Mouse (Mus musculus) mature B cell (primary cell): Measurements from ENCODE around the gene Hoxc11.

Experiments
- in situ Hi-C: fragments of 300-500 bp; cut with MboI; formaldehyde crosslinking; loops from 2 replicates; pipeline ENCODE4 v1.14.3; 2019

The Hoxc11 gene

DNA sequence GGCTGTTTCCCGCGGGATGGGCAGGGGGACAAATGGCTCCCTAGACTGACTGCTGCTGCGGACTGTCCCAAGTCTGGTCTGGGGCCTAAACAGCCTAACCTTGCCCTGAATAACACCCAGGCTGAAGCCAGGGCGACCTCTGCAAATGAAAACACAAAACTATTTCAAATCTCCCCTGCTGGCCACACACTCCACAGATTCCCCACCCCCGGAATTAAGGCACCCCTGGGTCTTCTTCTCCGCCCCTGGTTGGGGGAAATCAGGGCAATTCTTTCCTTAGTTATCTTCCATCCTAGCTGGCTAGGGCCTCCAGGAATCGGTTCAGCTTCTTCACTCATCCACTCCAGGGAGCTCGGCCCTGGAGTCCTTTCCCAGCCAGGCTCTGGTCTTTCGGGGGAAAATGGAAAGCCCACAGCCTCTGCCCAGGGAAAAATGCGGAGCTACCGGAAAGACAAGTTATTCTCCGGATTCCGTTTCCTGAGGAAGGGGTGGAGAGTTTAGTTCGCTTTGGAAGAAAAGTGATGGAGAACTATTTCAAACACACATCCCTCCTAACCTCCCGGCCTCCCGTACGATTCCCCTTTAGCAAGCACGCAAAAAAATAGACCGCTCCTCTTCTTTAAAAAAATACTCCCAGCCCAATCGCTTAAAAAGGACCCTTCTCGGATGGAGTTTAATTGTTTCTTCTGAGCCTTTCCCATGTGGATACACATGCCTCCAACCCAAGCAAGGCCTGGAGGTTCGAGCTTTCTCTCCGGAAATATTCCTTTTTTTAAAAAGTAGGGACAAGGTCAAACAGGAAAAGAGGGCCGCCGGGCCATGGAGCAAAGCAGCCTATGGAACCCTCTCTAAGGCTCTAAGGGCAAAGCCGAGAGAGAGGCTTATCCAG lies 11.0 kb downstream of the Hoxc11 start:
- in situ Hi-C loops: no loop called here

DNA sequence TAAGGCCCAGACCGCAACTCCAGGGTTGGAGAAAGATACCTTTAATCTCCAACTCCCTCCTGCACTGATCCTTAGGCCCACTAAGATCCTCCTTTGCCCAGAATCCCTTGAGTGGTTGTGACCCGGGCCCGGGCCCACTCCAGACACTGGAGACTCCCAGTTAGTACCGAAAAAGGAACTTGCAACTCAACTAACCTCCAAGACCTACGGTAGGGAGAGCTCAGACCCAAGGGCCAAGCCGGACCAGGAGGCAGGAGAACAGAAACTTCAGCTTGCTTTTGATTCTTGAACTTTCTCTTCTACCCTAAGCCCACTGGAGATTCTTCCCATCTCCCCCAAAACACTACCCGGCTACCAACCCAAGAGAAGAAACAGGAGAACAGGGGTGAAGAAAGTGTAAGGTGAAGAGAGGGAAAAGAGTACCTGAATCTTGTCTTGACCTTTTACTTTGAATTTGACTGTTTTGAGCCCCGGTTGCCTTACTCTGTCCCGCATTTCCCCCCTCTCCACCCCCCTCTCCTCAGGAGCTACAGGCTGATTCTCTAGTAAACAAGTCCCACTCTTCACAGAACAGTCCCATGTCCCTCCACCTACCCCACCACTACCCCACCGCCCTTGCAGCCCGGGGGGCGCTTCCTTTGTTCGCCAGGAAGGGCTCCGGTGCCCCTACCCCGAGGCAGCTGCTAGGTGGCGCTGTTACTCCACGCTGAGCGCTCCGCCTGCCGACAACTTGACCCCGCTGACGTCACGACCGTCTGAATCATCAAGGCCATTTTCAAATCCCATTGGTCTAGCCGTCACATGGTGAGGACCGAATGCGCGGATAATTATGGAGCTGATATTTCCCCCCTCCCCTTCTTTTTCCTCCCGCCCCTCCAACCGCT lies 11.9 kb downstream of the Hoxc11 start:
- in situ Hi-C loops: no loop called here

DNA sequence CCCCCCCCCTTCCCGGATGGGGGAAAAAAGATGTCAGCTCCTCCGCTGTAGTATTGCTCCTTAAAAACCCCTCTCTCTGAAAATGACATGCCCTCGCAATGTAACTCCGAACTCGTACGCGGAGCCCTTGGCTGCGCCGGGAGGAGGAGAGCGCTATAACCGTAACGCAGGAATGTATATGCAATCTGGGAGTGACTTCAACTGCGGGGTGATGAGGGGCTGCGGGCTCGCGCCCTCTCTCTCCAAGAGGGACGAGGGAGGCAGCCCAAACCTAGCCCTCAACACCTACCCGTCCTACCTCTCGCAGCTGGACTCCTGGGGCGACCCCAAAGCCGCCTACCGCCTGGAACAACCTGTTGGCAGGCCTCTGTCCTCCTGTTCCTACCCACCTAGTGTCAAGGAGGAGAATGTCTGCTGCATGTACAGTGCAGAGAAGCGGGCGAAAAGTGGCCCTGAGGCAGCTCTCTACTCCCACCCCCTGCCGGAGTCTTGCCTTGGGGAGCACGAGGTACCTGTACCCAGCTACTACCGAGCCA lies 12.6 kb downstream of the Hoxc11 start, which contains the start of gene Hoxc10:
TSS of gene Hoxc10 (plus strand) at position 21 of the 536 bp plus-strand sequence.
- in situ Hi-C loops: no loop called here

DNA sequence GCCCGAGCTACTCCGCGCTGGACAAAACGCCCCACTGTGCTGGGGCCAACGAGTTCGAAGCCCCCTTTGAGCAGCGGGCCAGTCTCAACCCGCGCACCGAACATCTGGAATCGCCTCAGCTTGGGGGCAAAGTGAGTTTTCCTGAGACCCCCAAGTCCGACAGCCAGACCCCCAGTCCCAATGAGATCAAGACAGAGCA lies 13.0 kb downstream of the Hoxc11 start, which contains the start of gene Hoxc5:
TSS of gene Hoxc5 (plus strand) at position 132 of the 199 bp plus-strand sequence.
- in situ Hi-C loops: no loop called here

DNA sequence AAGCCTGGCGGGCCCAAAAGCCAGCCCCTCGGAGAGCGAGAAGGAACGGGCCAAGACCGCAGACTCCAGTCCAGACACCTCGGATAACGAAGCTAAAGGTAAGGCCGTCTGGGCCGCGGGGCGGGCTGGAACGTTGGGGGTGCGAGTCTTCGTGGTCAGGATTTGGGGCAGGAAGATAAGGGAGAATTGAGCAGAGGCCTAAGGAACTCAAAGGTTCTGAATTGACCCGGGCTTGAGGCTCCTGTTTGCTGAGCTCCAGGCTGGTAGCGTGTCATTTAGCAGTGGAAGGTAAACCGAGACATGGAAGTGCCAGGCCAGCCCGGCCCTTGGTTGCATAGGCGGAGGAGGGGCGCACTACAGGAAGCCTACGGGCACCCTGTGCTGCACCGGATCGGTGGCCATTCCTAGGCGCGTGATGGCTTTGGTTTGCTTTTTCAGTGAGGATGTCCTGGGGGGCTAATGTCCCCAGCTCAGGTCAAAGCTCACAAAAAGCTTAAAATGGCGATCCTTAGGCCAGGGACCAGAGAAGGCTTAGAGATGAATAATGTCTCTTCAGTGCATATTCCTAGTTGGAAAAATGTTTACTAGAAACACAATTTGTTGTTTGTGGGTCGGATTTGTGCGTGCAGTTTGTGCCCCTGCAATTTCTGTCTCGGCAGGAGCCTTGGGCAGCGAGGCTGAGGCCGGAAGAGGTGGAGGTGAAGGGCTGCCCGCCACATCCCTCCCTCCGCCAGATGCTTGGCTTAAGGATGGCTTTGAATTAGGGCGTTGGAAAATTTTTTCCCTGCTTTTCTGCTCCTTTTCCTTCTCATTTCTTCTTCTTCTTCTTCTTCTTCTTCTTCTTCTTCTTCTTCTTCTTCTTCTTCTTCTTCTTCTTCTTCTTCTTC lies 13.5 kb downstream of the Hoxc11 start:
- in situ Hi-C loops: no loop called here

DNA sequence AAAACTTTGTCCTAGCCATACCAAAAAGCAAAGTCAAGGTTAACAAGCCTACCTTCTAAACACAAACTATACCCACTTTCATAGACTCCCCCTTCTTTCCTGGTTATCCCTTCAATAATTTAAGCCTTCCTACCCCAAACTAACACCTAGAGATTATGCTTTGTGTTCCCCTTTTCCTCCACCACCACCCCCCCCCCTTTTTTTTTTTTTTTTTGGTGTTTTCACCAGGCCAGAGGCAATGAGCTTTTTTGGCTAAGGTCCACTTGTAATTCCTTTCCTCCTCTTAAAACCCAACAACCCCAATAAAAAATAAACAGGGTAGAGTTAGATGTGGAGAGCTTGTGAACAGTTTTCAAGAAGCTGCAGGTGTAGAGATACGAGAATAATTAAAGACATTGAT lies 15.1 kb downstream of the Hoxc11 start:
- in situ Hi-C loops: no loop called here

DNA sequence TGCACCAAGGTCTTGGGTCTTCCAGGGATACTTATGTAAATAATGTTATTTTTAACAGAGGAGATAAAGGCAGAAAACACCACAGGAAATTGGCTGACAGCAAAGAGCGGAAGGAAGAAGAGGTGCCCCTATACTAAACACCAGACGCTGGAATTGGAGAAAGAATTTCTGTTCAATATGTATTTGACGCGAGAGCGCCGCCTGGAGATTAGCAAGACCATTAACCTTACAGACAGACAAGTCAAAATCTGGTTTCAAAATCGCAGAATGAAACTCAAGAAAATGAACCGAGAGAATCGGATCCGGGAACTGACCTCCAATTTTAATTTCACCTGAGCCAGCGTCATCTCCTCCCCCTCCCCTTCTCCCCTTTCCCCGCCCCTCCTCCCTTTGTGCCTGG lies 16.5 kb downstream of the Hoxc11 start:
- in situ Hi-C loops: no loop called here

DNA sequence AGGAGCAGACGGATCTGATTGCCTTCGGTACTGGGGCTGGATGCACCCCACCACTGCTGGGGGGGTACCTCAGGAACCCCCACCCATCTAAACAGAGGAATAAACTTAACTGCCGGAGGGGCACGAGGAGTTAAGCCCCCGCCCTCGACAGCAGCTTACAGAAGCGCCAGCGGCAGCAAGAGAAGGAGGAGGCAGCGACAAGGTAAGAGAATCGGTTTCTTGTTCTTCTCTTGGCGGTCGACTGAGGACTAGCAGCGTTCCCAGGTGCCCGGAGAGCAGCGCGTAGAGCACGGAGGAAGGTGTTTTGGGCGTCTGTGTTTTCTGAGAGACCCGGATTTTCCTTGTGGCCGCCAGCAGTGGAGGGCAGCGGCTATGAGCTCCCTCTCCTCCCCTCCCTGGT lies 18.0 kb downstream of the Hoxc11 start:
- in situ Hi-C loops: no loop called here

DNA sequence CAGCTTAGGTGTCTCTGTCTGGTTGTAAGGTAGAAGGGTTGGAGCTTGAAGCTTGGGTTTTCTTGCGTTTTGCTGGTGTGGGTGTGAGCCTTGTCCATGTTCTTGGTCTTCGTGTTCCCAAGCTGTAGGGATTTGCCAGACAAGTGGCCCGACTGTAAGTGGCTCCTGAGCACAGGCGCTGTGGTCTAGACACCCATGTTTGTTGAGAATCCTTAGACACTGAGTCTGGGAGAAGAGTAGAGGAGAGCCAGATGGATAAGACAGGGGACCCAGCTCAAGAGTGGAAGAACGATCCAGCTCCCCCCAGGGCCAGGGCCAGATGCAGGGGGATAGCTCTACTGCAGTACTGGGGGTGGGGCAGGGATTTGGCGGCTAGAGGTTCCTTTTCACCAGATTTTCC lies 18.5 kb downstream of the Hoxc11 start:
- in situ Hi-C loops: no loop called here

DNA sequence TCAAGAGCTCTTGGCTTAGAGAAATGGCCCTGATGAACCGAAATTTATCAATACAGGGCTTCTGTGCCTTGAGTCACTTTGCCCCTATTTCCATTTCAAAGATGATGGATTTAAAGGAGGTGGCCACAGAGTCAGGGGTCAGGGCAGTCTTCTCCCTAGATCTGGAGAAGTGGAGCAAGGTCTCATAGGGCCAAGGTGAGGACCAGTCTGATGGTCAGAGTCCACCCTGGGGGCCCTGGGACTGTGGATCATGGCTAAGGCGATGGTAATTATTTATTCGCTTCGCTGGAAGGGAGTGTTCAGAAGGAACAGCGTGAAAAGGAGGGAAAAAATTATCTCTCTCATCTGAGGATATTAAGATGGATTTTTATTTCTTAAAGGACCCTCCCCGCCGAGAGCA lies 20.8 kb downstream of the Hoxc11 start:
- in situ Hi-C loops: loop anchor here (25.0 kb wide), 1 partner anchor 337 kb away; the partner anchor contains the start of gene Gpr84

DNA sequence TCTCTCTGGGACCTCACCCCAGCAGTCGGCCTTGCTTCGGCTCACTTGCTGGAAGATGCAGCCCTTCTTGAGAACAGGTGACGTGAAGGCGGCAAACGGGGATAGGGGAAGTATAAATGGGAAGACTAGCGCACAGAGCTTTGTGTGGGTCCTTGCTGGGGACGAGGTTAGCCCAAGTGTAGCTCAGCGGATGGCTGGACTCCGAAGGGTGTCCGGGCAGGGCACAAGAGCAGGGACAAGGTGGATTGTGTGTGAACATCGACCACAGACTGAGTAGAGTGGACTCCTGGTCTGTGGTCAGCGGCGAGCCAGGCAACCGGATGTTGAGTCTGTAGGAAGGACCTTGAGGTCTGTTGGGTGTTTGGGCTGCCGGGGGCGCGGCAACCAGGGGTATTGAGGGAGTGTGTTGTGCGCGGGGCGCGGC lies 21.5 kb downstream of the Hoxc11 start:
- in situ Hi-C loops: loop anchor here (25.0 kb wide), 1 partner anchor 337 kb away; the partner anchor contains the start of gene Gpr84

DNA sequence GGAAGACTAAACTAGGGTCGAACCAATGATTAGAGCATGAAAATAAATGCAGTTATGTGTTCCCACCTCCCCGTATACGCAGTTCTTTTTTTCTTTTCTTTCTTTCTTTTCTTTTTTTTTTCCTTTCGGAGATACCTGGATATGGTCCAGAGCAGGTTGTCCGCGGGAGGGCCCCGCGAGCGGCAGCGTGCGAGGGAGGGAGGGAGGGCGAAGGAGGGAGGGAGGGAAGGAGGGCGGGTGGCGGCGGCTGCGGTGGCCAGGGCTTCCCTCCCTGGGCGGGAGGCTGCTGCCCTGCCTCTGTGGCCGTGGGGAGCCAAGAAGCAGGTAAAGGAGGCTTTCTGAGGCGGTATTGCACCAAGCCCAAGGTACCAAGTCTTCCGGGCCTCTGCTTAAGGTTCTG lies 21.9 kb downstream of the Hoxc11 start, which contains the start of gene Hoxc9:
TSS of gene Hoxc9 (plus strand) at position 269 of the 400 bp plus-strand sequence.
- in situ Hi-C loops: loop anchor here (25.0 kb wide), 1 partner anchor 336 kb away; the partner anchor contains the start of gene Gpr84

DNA sequence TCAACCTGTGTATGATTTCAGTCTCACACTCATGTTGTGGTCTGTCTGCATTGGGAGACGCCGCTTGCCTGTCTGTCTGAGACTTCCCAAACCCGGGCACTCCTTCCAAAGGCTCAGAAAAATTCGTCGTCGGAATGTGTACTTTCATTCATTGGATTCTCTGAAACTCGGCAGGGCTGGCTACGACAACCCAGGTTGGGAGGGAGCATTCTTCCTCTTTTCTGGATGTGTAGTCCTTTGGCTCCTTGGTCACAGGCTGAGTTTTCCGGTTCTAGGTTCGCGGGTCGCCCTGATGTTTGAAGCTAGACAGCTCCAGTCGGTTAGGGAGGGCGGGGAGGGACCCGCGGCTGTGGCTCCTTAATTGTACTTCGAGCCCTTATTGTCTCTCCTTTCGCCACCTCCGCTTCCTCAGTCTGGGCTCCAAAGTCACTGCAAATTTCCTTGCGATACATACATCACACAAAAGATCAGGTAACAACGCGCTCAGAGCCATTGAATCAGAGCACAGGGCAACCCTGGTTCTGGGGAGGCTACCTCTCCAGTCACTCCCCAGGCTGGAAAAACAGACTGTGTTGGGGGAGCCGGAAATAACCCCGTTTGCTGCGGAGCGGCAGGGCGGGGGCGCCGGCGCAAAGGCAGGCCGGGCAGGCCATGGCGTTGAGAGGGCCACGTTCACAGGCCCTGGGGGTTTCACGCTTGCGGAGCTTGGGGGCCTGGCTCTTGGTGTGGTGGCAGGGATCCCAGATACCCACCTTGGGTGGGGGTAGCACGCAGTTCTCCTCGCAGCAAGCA lies 22.6 kb downstream of the Hoxc11 start:
- in situ Hi-C loops: loop anchor here (25.0 kb wide), 1 partner anchor 335 kb away; the partner anchor contains the start of gene Gpr84

DNA sequence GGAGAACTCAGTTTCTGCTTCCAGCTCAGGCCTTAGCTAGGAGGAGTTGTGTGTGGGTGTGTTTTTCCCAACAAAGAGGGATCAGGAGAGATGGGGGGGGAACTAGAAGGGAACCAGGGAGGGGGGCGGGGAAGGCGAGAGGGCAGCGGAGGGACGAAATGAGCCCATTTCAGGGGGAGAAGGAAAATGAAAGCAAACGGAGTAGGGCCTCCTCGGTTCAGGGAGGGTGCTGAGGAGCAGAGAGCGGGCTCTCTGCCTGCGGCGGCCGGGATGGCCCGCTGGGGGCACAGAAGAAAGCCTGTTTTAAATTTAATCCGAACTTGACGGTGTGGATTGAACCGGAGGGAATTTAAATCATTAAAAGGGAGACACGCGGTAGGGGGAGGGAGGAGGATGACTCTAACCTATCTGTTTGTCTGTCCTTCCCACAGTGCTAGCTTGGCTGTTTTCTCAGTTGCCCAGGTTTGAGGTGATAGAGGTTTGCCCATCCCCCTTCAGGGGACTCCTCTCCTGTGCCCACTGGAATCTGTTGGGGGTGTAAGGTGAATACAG lies 23.3 kb downstream of the Hoxc11 start:
- in situ Hi-C loops: loop anchor here (25.0 kb wide), 1 partner anchor 335 kb away; the partner anchor contains the start of gene Gpr84

DNA sequence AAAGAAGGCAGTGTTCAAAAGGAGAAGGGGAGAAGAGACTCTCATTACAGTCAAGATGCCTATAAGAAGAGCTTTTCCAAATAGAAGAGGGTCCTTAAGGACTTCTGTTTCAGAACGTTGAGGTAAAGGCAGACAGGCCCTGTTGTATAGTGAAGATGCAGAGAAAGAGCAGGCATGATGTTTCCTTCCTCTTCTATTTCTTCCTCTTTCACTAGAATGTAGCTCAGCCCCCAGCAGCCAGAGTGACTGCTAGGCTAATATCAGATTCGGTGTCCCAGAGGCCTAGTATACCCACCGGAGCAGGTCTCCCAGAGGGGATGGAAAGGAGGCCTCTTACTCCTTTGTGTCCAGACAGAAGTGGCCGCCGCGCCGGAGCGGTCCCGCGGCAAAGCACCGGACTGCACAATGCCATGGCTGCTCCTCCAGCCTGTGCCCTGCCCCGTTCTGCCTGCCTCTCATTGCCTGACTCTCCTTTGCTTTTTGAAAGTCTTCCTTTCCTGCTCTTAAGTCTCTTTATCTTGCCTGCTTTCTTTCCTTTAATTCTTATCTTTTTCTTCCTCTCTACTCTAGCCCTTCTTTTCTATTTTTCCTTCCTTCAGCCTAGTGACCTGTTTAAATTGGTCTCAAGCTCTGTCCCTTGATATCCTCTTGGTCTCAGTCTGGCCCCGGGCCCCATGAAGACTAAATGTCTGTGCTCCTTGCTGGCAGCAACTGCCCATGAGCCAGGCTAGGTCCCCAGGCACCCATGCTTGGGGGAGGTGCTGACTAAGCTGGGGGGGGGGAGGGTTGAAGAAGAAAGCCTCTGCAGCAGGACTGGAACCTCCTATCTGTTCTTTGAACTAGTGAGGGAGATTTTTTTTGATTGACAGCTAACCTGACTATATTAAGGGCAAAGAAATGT lies 24.6 kb downstream of the Hoxc11 start:
- in situ Hi-C loops: loop anchor here (25.0 kb wide), 1 partner anchor 333 kb away; the partner anchor contains the start of gene Gpr84

DNA sequence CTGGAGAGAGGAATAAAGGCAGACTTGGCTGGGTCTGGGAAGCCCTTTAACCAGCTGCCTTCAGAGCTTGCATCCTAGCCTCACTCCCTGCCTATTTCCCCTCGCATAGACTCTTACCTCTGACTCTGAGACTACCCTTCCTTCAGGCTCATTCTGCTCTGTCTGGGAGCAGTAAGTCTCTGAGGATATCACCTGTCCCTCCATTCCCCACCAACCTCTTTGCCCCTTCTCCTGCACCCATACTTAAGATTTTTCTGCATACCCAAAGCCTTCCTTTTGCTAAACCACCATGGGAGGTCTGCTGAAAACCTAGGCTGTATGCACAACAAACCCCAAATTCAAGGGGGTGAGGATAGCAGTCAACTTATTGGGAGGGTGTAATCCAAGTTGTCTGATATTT lies 25.7 kb downstream of the Hoxc11 start:
- in situ Hi-C loops: loop anchor here (10.0 to 25.0 kb wide), 2 partner anchors 195 to 332 kb away; partner anchors contain the start of gene Gpr84

DNA sequence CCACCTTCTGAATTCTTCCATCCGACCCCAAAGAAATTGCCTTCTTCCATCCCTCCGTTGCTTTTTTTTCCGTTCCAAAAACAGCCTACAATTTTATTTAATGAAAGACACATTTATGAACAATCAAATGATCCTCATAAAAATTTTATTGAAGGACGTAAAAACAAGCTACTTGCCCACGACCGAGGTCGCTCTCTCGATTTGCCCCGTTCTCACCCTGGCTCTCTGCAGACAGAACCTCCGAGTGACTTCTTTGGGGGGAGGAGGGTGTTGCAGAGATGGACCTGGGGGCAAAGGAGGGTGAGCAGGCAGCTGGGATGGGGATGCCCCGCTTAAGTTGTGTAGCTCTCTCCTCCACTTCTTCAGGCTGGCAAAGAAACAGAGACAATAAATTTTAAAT lies 26.1 kb downstream of the Hoxc11 start:
- in situ Hi-C loops: loop anchor here (10.0 to 25.0 kb wide), 2 partner anchors 194 to 332 kb away; partner anchors contain the start of gene Gpr84

DNA sequence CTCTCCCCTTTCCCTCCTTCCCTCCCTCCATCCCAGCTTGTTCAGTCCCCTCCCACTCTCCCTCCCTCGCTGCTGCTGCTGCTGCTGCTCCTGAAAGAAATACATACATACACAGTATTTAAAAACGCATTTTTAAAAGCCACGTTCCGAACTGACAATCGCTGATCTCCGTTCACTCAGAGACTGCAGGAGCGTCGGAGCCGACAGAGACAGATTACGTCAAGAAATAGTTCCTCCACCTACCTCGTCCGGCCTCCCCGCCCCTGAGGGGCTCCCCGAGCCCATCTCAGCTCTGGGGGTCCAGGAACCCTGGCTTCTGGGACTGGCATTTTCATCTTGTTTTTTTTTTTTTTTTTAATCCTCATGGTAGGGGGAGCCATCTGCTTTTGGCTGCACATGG lies 26.7 kb downstream of the Hoxc11 start:
- in situ Hi-C loops: loop anchor here (10.0 to 25.0 kb wide), 2 partner anchors 194 to 331 kb away; partner anchors contain the start of gene Gpr84
